Mouse (Mus musculus): ENCODE data around the gene Laptm5.

- TF ChIP-seq POLR2A (IDR thresholded peaks at IDR 0.05; ENCODE audit: borderline replicate concordance, extremely low read depth, insufficient read depth, insufficient read length, poor library complexity, severe bottlenecking) = no peak
- TF ChIP-seq CTCF (IDR thresholded peaks at IDR 0.05; ENCODE audit: borderline replicate concordance, extremely low read depth, insufficient read depth, insufficient read length) = no peak
Measured at GRCm38 (mm10) chr4:130910666-130911065, 2.3 kb upstream of the Laptm5 start.

All from brain, embryonic 14.5 days (tissue).